Comparison of ENCODE assay signal across 8 mouse cellular contexts in the genomic region with DNA sequence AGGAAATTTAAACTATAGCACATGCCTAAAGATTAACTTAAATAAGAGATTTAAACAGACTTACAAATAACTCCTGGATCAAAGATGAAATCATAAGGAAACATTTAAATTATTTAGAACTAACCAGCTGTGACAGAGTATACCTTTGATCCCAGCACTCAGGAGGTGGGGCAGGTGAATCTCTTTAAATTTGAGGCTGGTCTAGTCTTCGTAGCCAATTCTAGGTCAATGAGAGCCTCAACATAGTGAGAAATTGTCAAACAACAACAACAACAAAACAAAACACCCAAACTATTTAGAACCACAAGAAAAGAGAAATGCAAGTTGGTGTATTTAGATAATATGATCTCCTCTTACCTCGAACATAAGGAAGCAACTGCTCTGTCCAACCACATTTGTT. TPM values are rescaled to one million over a fixed set of nuclear protein-coding genes. Genes with fewer than 3 reads are reported as not detected.
DNase-seq lines count a peak whose midpoint lies in the region; ATAC-seq lines count a peak whose summit lies in the region.

A gene (minus strand): TSS at position 101 of the 400 bp plus-strand sequence.

- H3K9me3 ChIP-seq in embryonic facial prominence, embryonic 13.5 days = no peaks in the 10 kb centered on the region
- no peaks in the 10 kb centered on the region for H3K9me3 ChIP-seq in midbrain, embryonic 15.5 days

- H3K9ac ChIP-seq in embryonic facial prominence, embryonic 13.5 days = no peak within 1 kb of the TSS
- no peak within 1 kb of the TSS for H3K9ac ChIP-seq in midbrain, embryonic 15.5 days

- ATAC-seq in embryonic facial prominence, embryonic 13.5 days (ENCODE audit: insufficient number of reproducible peaks, insufficient read depth, low FRiP score, low TSS enrichment, low read depth) = no peak
- no peak for ATAC-seq in midbrain, embryonic 15.5 days (replicated peaks)

- no peak within 1 kb of the TSS for H3K4me2 ChIP-seq in embryonic facial prominence, embryonic 13.5 days
- H3K4me2 ChIP-seq in midbrain, embryonic 15.5 days = no peak within 1 kb of the TSS

- 40% methylated on average over 2 of the region's 2 CpGs for WGBS in embryonic facial prominence, embryonic 13.5 days
- WGBS in midbrain, embryonic 15.5 days = 85% methylated on average over 2 of the region's 2 CpGs

- H3K4me3 ChIP-seq in embryonic facial prominence, embryonic 13.5 days = no peak within 1 kb of the TSS
- no peak within 1 kb of the TSS for H3K4me3 ChIP-seq in midbrain, embryonic 15.5 days

- H3K36me3 ChIP-seq in embryonic facial prominence, embryonic 13.5 days = no peaks in the 10 kb centered on the region
- no peaks in the 10 kb centered on the region for H3K36me3 ChIP-seq in midbrain, embryonic 15.5 days (replicated peaks)

- no peak for DNase-seq in layer of hippocampus, adult 8-10 months (ENCODE audit: low spot score in 2 of 2)
- DNase-seq in layer of hippocampus, adult 9-10 months (ENCODE audit: low spot score) = no peak
- DNase-seq in heart, postnatal 4 days = no peak
- no peak for DNase-seq in urinary bladder, postnatal 10 days (ENCODE audit: low spot score)
- no peak for DNase-seq in thymus, adult 18-20 months
- no peak for DNase-seq in embryo, embryonic 9.5 days (ENCODE audit: extremely low spot score)

- H3K4me1 ChIP-seq in embryonic facial prominence, embryonic 13.5 days = no peaks in the 10 kb centered on the region
- H3K4me1 ChIP-seq in midbrain, embryonic 15.5 days = no peaks in the 10 kb centered on the region

- H3K27me3 ChIP-seq in embryonic facial prominence, embryonic 13.5 days = no peaks in the 10 kb centered on the region
- no peaks in the 10 kb centered on the region for H3K27me3 ChIP-seq in midbrain, embryonic 15.5 days (replicated peaks)

- no peak within 1 kb of the TSS for H3K27ac ChIP-seq in embryonic facial prominence, embryonic 13.5 days
- H3K27ac ChIP-seq in midbrain, embryonic 15.5 days = no peak within 1 kb of the TSS

RNA-seq across cellular contexts. Expression of the gene that starts here (rescaled TPM):
- total RNA-seq in layer of hippocampus, adult 8-10 months (2022) = 10 to 100 TPM; 39.1 to 47.8 (median 45.7) TPM
- polyA plus RNA-seq in embryonic facial prominence, embryonic 13.5 days (2015; fragmentation: Nextera tagmentation; extraction: Ambion mirVana) = 34.4 and 49.9 TPM in 2 replicates
- 10 to 100 TPM; 20.4 to 20.8 TPM for total RNA-seq in heart, postnatal 4 days (2021)
- polyA plus RNA-seq in midbrain, embryonic 15.5 days (2015; fragmentation: Nextera tagmentation; extraction: Ambion mirVana) = 25.1 and 25.8 TPM in 2 replicates
